Comparison of ENCODE assay signal across 12 mouse cellular contexts in genomic region chr1:133694301-133694700, GRCm38 (mm10). TPM values are rescaled to one million over a fixed set of nuclear protein-coding genes. Genes with fewer than 3 reads are reported as not detected.
DNase-seq lines count a peak whose midpoint lies in the region; ATAC-seq and TF ChIP-seq lines count a peak whose summit lies in the region.
"Had no signal": no experiment of that assay in that cellular context is flagged by ENCODE, and none has a peak within 500 bp of the region (broad histone marks: within the 10 kb centered on the region; RNA-seq: fewer than 3 reads in every experiment).

No protein-coding gene starts in this region.

- peaks cover 23% of the 10 kb centered on the region for H3K4me1 ChIP-seq in lung, postnatal 0 days (ENCODE audit: insufficient read depth, low read depth, low read length)
- H3K4me1 ChIP-seq in stomach, postnatal 0 days (replicated peaks; ENCODE audit: control insufficient read depth, insufficient read depth), result peaks cover 15% of the 10 kb centered on the region
- H3K4me1 ChIP-seq in midbrain, embryonic 11.5 days (ENCODE audit: control insufficient read depth, insufficient read depth, low read length), result peaks cover 5% of the 10 kb centered on the region; the same call in 1 of the 2 replicates

- TF ChIP-seq EP300 in lung, postnatal 0 days (IDR thresholded peaks at IDR 0.05), result 0 out of 2 replicates have a peak, but pooled peaks have one; percentile 31
- no peak for TF ChIP-seq EP300 in stomach, postnatal 0 days (optimal IDR thresholded peaks at IDR 0.05)

- no peaks in the 10 kb centered on the region for H3K27me3 ChIP-seq in lung, postnatal 0 days (replicated peaks; ENCODE audit: insufficient read depth, low read length)
- H3K27me3 ChIP-seq in stomach, postnatal 0 days (ENCODE audit: control insufficient read depth, insufficient read depth, low read length), result no peaks in the 10 kb centered on the region
- H3K27me3 ChIP-seq in midbrain, embryonic 11.5 days (ENCODE audit: control insufficient read depth, insufficient read depth, low read length), result no peaks in the 10 kb centered on the region

- no peak overlapping the region for H3K4me3 ChIP-seq in lung, postnatal 0 days (ENCODE audit: low read depth, low read length)
- H3K4me3 ChIP-seq in stomach, postnatal 0 days (ENCODE audit: low read depth, low read length), result no peak overlapping the region
- H3K4me3 ChIP-seq in midbrain, embryonic 11.5 days (ENCODE audit: low read depth, low read length), result no peak overlapping the region
- H3K4me3 ChIP-seq: left cerebral cortex, adult 2 months had no signal

- H3K27ac ChIP-seq in lung, postnatal 0 days (ENCODE audit: low read length), result peak overlapping the region; percentile 64; the same call in 1 of the 2 replicates
- peak overlapping the region; percentile 83; the same call in 1 of the 2 replicates for H3K27ac ChIP-seq in stomach, postnatal 0 days (replicated peaks)
- H3K27ac ChIP-seq in midbrain, embryonic 11.5 days (ENCODE audit: low read depth, low read length), result no peak overlapping the region
- H3K27ac ChIP-seq: left cerebral cortex, adult 2 months had no signal

- H3K9me3 ChIP-seq in lung, postnatal 0 days (ENCODE audit: low read length), result no peaks in the 10 kb centered on the region
- no peaks in the 10 kb centered on the region for H3K9me3 ChIP-seq in stomach, postnatal 0 days (ENCODE audit: control insufficient read depth, low read length)
- H3K9me3 ChIP-seq in midbrain, embryonic 11.5 days (ENCODE audit: control insufficient read depth, low read length), result no peaks in the 10 kb centered on the region

- 20% methylated on average over 1 of the region's 1 CpGs for WGBS in lung, postnatal 0 days
- WGBS in stomach, postnatal 0 days, result 10% methylated on average over 1 of the region's 1 CpGs
- 0% methylated on average over 1 of the region's 1 CpGs for WGBS in midbrain, embryonic 11.5 days

- no peak overlapping the region for H3K4me2 ChIP-seq in lung, postnatal 0 days (replicated peaks; ENCODE audit: low read depth, low read length)
- H3K4me2 ChIP-seq in stomach, postnatal 0 days (replicated peaks; ENCODE audit: low read depth), result no peak overlapping the region
- no peak overlapping the region for H3K4me2 ChIP-seq in midbrain, embryonic 11.5 days

- TF ChIP-seq CTCF in lung, postnatal 0 days (IDR thresholded peaks at IDR 0.05), result no peak
- no peak for TF ChIP-seq CTCF in stomach, postnatal 0 days (IDR thresholded peaks at IDR 0.05; ENCODE audit: low read depth)

- H3K9ac ChIP-seq in lung, postnatal 0 days (replicated peaks; ENCODE audit: low read depth), result no peak overlapping the region
- H3K9ac ChIP-seq in stomach, postnatal 0 days (ENCODE audit: low read length), result no peak overlapping the region
- H3K9ac ChIP-seq in midbrain, embryonic 11.5 days (ENCODE audit: low read length), result no peak overlapping the region

- peak; percentile 26 for DNase-seq in CD4-positive, CD25-positive, alpha-beta regulatory T cell, adult 2 months (ENCODE audit: low read depth, low spot score)
- peak; percentile 48 for DNase-seq in lung, postnatal 0 days (ENCODE audit: low spot score)
- DNase-seq in lung, adult 18-20 months, result no peak
- peak; percentile 30 for DNase-seq in kidney, postnatal 10 days
- DNase-seq in stomach, postnatal 0 days (ENCODE audit: low spot score), result no peak
- no peak for DNase-seq in adrenal gland, postnatal 4 days (ENCODE audit: low spot score in 2 of 2)
- DNase-seq in midbrain, embryonic 11.5 days (ENCODE audit: low spot score, missing footprints), result no peak
- DNase-seq: cerebellum, postnatal 36 days; gastrocnemius, postnatal 14 days; midbrain, embryonic 14.5 days had no signal

- no peaks in the 10 kb centered on the region for H3K36me3 ChIP-seq in lung, postnatal 0 days (ENCODE audit: insufficient read depth, low read length)
- H3K36me3 ChIP-seq in stomach, postnatal 0 days (ENCODE audit: control insufficient read depth, insufficient read depth, low read length), result no peaks in the 10 kb centered on the region; the same call in 1 of the 2 replicates
- no peaks in the 10 kb centered on the region for H3K36me3 ChIP-seq in midbrain, embryonic 11.5 days (ENCODE audit: control insufficient read depth, insufficient read depth, low read length)

- ATAC-seq in CD4-positive, CD25-positive, alpha-beta regulatory T cell, adult 4 months, result no peak
- peak; percentile 36 for ATAC-seq in lung, postnatal 0 days
- ATAC-seq in stomach, postnatal 0 days (ENCODE audit: low FRiP score, low TSS enrichment), result peak; percentile 18; the same call in 1 of the 2 replicates
- ATAC-seq in midbrain, embryonic 11.5 days (ENCODE audit: low FRiP score), result no peak

RNA-seq across cellular contexts. Expression of gene Lax1, which starts 4.4 kb away (rescaled TPM):
- polyA plus RNA-seq in CD4-positive, CD25-positive, alpha-beta regulatory T cell, adult 4 months (2017; shearing (Covaris generic)), result 100 to 1,000 TPM; 101 to 145 TPM
- 0.30 and 0.33 TPM in 2 replicates for polyA plus RNA-seq in lung, postnatal 0 days (2015; fragmentation: Nextera tagmentation; extraction: Ambion mirVana)
- polyA plus RNA-seq in stomach, postnatal 0 days (2015; fragmentation: Nextera tagmentation; extraction: Ambion mirVana), result 0.16 and 0.38 TPM in 2 replicates
- total RNA-seq in adrenal gland, postnatal 4 days (2021), result under 1 TPM; 0.42 to 0.73 TPM
- 0.19 and 0.20 TPM in 2 replicates for polyA plus RNA-seq in midbrain, embryonic 11.5 days (2014; fragmentation: Nextera tagmentation; extraction: Ambion mirVana)
- polyA plus RNA-seq: midbrain, embryonic 14.5 days had no signal

RNA-seq across cellular contexts. Expression of gene Gm38394, which starts 33.2 kb away (rescaled TPM):
- polyA plus RNA-seq in CD4-positive, CD25-positive, alpha-beta regulatory T cell, adult 4 months (2017; shearing (Covaris generic)), result 1 to 10 TPM; 3.1 to 4.3 TPM
- 3.8 and 4.0 TPM in 2 replicates for polyA plus RNA-seq in lung, postnatal 0 days (2015; fragmentation: Nextera tagmentation; extraction: Ambion mirVana)
- 2.4 and 2.7 TPM in 2 replicates for polyA plus RNA-seq in stomach, postnatal 0 days (2015; fragmentation: Nextera tagmentation; extraction: Ambion mirVana)
- 10 to 100 TPM; 44.5 to 45.3 TPM for total RNA-seq in adrenal gland, postnatal 4 days (2021)
- polyA plus RNA-seq in midbrain, embryonic 11.5 days (2014; fragmentation: Nextera tagmentation; extraction: Ambion mirVana), result 5.3 and 6.3 TPM in 2 replicates

RNA-seq across cellular contexts. Expression of gene Zbed6, which starts 33.6 kb away (rescaled TPM):
- not detected for polyA plus RNA-seq in CD4-positive, CD25-positive, alpha-beta regulatory T cell, adult 4 months (2017; shearing (Covaris generic))
- polyA plus RNA-seq in lung, postnatal 0 days (2015; fragmentation: Nextera tagmentation; extraction: Ambion mirVana), result not detected in 2 replicates
- not detected in 2 replicates for polyA plus RNA-seq in stomach, postnatal 0 days (2015; fragmentation: Nextera tagmentation; extraction: Ambion mirVana)
- total RNA-seq in adrenal gland, postnatal 4 days (2021), result 10 to 100 TPM; 16.3 to 20.2 TPM
- polyA plus RNA-seq in midbrain, embryonic 11.5 days (2014; fragmentation: Nextera tagmentation; extraction: Ambion mirVana), result not detected in 2 replicates
- polyA plus RNA-seq: midbrain, embryonic 14.5 days had no signal

Comparison
In these comparisons a context has a peak if more than half of its experiments do, and no peak if none do; other contexts are left out.
1. DNase-seq: peak in CD4-positive, CD25-positive, alpha-beta regulatory T cell, adult 2 months (single experiment), lung, postnatal 0 days (single experiment) and kidney, postnatal 10 days (single experiment); none in lung, adult 18-20 months (0 of 2), stomach, postnatal 0 days (single experiment), adrenal gland, postnatal 4 days (0 of 2) and midbrain, embryonic 11.5 days (single experiment).
2. ATAC-seq: peak in lung, postnatal 0 days (single experiment) and stomach, postnatal 0 days (single experiment); none in CD4-positive, CD25-positive, alpha-beta regulatory T cell, adult 4 months (single experiment) and midbrain, embryonic 11.5 days (single experiment).
3. RNA of gene Lax1, which starts 4.4 kb away (polyA plus RNA-seq): 101 to 145 TPM in CD4-positive, CD25-positive, alpha-beta regulatory T cell, adult 4 months; 0.30 to 0.33 TPM in lung, postnatal 0 days, 0.19 to 0.20 TPM in midbrain, embryonic 11.5 days and 0.16 to 0.38 TPM in stomach, postnatal 0 days; every median in the first group is over 10 times any median in the second.